12 mouse cellular contexts compared by ENCODE assay signal in the genomic region with DNA sequence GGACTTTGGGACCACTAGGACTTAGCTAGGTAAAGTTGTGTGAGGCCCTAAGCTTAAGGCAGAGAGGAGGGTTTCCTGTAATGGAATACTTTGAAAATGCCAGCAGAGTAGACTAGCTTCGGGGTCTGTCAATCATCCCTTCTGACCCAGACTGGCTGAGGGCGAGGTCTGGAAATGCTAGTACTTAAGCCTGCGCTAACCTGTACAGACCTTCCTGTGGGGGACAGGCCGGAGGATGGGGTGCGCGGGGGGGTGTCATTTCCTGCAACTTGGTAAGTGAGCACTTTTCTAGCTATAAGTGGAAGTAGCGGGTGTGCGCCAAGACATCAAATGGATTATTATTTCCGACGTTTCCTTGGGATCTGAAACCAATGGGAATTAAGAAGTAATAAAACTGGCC. TPM values are rescaled to one million over a fixed set of nuclear protein-coding genes. Genes with fewer than 3 reads are reported as not detected.
DNase-seq lines count a peak whose midpoint lies in the region; ATAC-seq and TF ChIP-seq lines count a peak whose summit lies in the region.
"Had no signal": no experiment of that assay in that cellular context is flagged by ENCODE, and none has a peak within 500 bp of the region (broad histone marks: within the 10 kb centered on the region; RNA-seq: fewer than 3 reads in every experiment).

No protein-coding gene starts in this region.

- peak overlapping the region; percentile 20; the same call in 1 of the 2 replicates for H3K4me2 ChIP-seq in liver, postnatal 0 days (ENCODE audit: low read depth, low read length)
- H3K4me2 ChIP-seq: hindbrain, embryonic 13.5 days had no signal

- H3K9me3 ChIP-seq in liver, postnatal 0 days (ENCODE audit: low read length), result no peaks in the 10 kb centered on the region
- no peaks in the 10 kb centered on the region for H3K9me3 ChIP-seq in embryonic facial prominence, embryonic 10.5 days
- H3K9me3 ChIP-seq in megakaryocyte, embryonic 14.5 days, result no peaks in the 10 kb centered on the region
- H3K9me3 ChIP-seq in hindbrain, embryonic 10.5 days, result no peaks in the 10 kb centered on the region
- H3K9me3 ChIP-seq: heart, embryonic 13.5 days; hindbrain, embryonic 13.5 days had no signal

- ATAC-seq in liver, postnatal 0 days, result no peak
- ATAC-seq: forebrain, embryonic 16.5 days; hindbrain, postnatal 0 days had no signal

- DNase-seq in cerebellum, adult 9-11 months, result peak; percentile 40
- no peak for DNase-seq in cerebellum, postnatal 14 days
- DNase-seq in liver, postnatal 0 days, result no peak
- no peak for DNase-seq in liver
- peak; percentile 46 for DNase-seq in embryonic facial prominence, embryonic 10.5 days (ENCODE audit: low spot score)
- no peak for DNase-seq in hindbrain, embryonic 10.5 days (ENCODE audit: low spot score)
- DNase-seq in adipocyte (ENCODE audit: low spot score), result no peak

- H3K4me1 ChIP-seq in liver, postnatal 0 days (ENCODE audit: insufficient read depth), result peaks cover 47% of the 10 kb centered on the region
- peaks cover 84% of the 10 kb centered on the region for H3K4me1 ChIP-seq in embryonic facial prominence, embryonic 10.5 days
- peaks cover 64% of the 10 kb centered on the region for H3K4me1 ChIP-seq in megakaryocyte, embryonic 14.5 days
- peaks cover 80% of the 10 kb centered on the region for H3K4me1 ChIP-seq in hindbrain, embryonic 10.5 days (replicated peaks)

- no peaks in the 10 kb centered on the region for H3K36me3 ChIP-seq in liver, postnatal 0 days (replicated peaks; ENCODE audit: insufficient read depth, low read length)
- peaks cover 3% of the 10 kb centered on the region; the same call in 1 of the 2 replicates for H3K36me3 ChIP-seq in embryonic facial prominence, embryonic 10.5 days (replicated peaks)
- peaks cover 19% of the 10 kb centered on the region for H3K36me3 ChIP-seq in megakaryocyte, embryonic 14.5 days (replicated peaks; ENCODE audit: low read length)
- H3K36me3 ChIP-seq in hindbrain, embryonic 10.5 days, result peaks cover 4% of the 10 kb centered on the region
- H3K36me3 ChIP-seq: hindbrain, embryonic 13.5 days had no signal

- H3K9ac ChIP-seq in liver, postnatal 0 days (replicated peaks), result no peak overlapping the region
- H3K9ac ChIP-seq: hindbrain, embryonic 13.5 days had no signal

- peak overlapping the region; percentile 32 for H3K27ac ChIP-seq in liver, postnatal 0 days (ENCODE audit: low read depth)
- no peak overlapping the region for H3K27ac ChIP-seq in embryonic facial prominence, embryonic 10.5 days (replicated peaks)
- no peak overlapping the region for H3K27ac ChIP-seq in hindbrain, embryonic 10.5 days
- H3K27ac ChIP-seq: heart, embryonic 13.5 days; hindbrain, embryonic 13.5 days; hindbrain, postnatal 0 days had no signal

- H3K27me3 ChIP-seq in liver, postnatal 0 days (ENCODE audit: insufficient read depth, low read length), result no peaks in the 10 kb centered on the region
- H3K27me3 ChIP-seq in embryonic facial prominence, embryonic 10.5 days (replicated peaks; ENCODE audit: low read depth, poor library complexity, severe bottlenecking), result peaks cover 67% of the 10 kb centered on the region
- no peaks in the 10 kb centered on the region for H3K27me3 ChIP-seq in megakaryocyte, embryonic 14.5 days (replicated peaks)
- peaks cover 67% of the 10 kb centered on the region for H3K27me3 ChIP-seq in hindbrain, embryonic 10.5 days (ENCODE audit: insufficient read depth, poor library complexity, severe bottlenecking)

- WGBS in liver, postnatal 0 days (ENCODE audit: insufficient replicate concordance), result 66% methylated on average over 10 of the region's 10 CpGs
- 67% methylated on average over 10 of the region's 10 CpGs for WGBS in embryonic facial prominence, embryonic 10.5 days
- 76% methylated on average over 10 of the region's 10 CpGs for WGBS in hindbrain, embryonic 10.5 days

- no peak overlapping the region for H3K4me3 ChIP-seq in liver, postnatal 0 days (ENCODE audit: low read depth, low read length)
- H3K4me3 ChIP-seq in embryonic facial prominence, embryonic 10.5 days, result no peak overlapping the region
- peak overlapping the region; percentile 51 for H3K4me3 ChIP-seq in megakaryocyte, embryonic 14.5 days (replicated peaks)
- no peak overlapping the region for H3K4me3 ChIP-seq in hindbrain, embryonic 10.5 days
- H3K4me3 ChIP-seq: hindbrain, embryonic 13.5 days had no signal

- TF ChIP-seq CTCF in liver, postnatal 0 days (IDR thresholded peaks at IDR 0.05; ENCODE audit: low read depth), result no peak

- TF ChIP-seq EP300 in liver, postnatal 0 days (IDR thresholded peaks at IDR 0.05; ENCODE audit: low read depth), result no peak

RNA-seq across cellular contexts. Expression of a gene that starts 2.4 kb away (rescaled TPM):
- 16.3 and 20.6 TPM in 2 replicates for polyA plus RNA-seq in liver, postnatal 0 days (2015; fragmentation: Nextera tagmentation; extraction: Ambion mirVana)
- polyA plus RNA-seq in embryonic facial prominence, embryonic 10.5 days (2016; fragmentation: Nextera tagmentation; extraction: Ambion mirVana), result 61.5 and 75.2 TPM in 2 replicates
- polyA plus RNA-seq in megakaryocyte, embryonic 14.5 days (2012; ENCODE audit: insufficient read depth, low replicate concordance), result 115 and 668 TPM in 2 replicates
- polyA plus RNA-seq in hindbrain, embryonic 10.5 days (2016; fragmentation: Nextera tagmentation; extraction: Ambion mirVana), result 184 and 214 TPM in 2 replicates

RNA-seq across cellular contexts. Expression of a gene that starts 50.6 kb away (rescaled TPM):
- 2.9 and 3.9 TPM in 2 replicates for polyA plus RNA-seq in liver, postnatal 0 days (2015; fragmentation: Nextera tagmentation; extraction: Ambion mirVana)
- 6.8 and 7.8 TPM in 2 replicates for polyA plus RNA-seq in embryonic facial prominence, embryonic 10.5 days (2016; fragmentation: Nextera tagmentation; extraction: Ambion mirVana)
- polyA plus RNA-seq in megakaryocyte, embryonic 14.5 days (2012; ENCODE audit: insufficient read depth, low replicate concordance), result 55.2 and 58.6 TPM in 2 replicates
- 5.9 and 7.5 TPM in 2 replicates for polyA plus RNA-seq in hindbrain, embryonic 10.5 days (2016; fragmentation: Nextera tagmentation; extraction: Ambion mirVana)

Comparison
In these comparisons a context has a peak if more than half of its experiments do, and no peak if none do; other contexts are left out.
1. DNase-seq: peak in cerebellum, adult 9-11 months (single experiment) and embryonic facial prominence, embryonic 10.5 days (single experiment); none in cerebellum, postnatal 14 days (0 of 2), liver, postnatal 0 days (single experiment), liver (single experiment), hindbrain, embryonic 10.5 days (single experiment) and adipocyte (single experiment).